Mouse (Mus musculus) adrenal gland, adult 2 months (tissue): ENCODE data around the gene Osbpl10. TPM values are rescaled to one million over a fixed set of nuclear protein-coding genes. Genes with fewer than 3 reads are reported as not detected.

ENCODE experiments used
- DNase-seq: peaks from one replicate; pipeline ENCODE4 v3.0.0; 2021
- polyA plus RNA-seq: library from polyadenylated mRNA; depleted of rRNA; stranded (reverse); fragments of >200 nt; gene quantifications from 2 replicates; pipeline ENCODE4 v1.2.3, GENCODE M21; 2012
- total RNA-seq, 2 experiments: library from RNA; stranded (reverse); gene quantifications; 2 replicates each; pipeline ENCODE4 v1.2.3; 2021

The Osbpl10 gene
- total and polyA plus RNA-seq, 3 experiments: 2.6 to 6.2 (median 4.4) TPM

- DNase-seq: peak; percentile 78
Measured at GRCm38 (mm10) chr9:115088295-115088993, 110.1 kb downstream of the Osbpl10 start.

GRCm38 (mm10) chr9:115089644-115090043 lies 111.3 kb downstream of the Osbpl10 start:
- DNase-seq: no peak

GRCm38 (mm10) chr9:115096481-115096880 lies 118.1 kb downstream of the Osbpl10 start:
- no peak for DNase-seq

GRCm38 (mm10) chr9:115097340-115097739 lies 119.0 kb downstream of the Osbpl10 start:
- DNase-seq: no peak

- no peak for DNase-seq
Measured at GRCm38 (mm10) chr9:115100181-115100915, 122.0 kb downstream of the Osbpl10 start.

GRCm38 (mm10) chr9:115107430-115107829 lies 129.1 kb downstream of the Osbpl10 start:
- DNase-seq: peak; percentile 29

- no peak for DNase-seq
Measured at GRCm38 (mm10) chr9:115110655-115111054, 132.3 kb downstream of the Osbpl10 start.

GRCm38 (mm10) chr9:115117314-115117713 lies 138.9 kb downstream of the Osbpl10 start:
- DNase-seq: no peak

- DNase-seq: peak; percentile 81
Measured at GRCm38 (mm10) chr9:115120276-115120675, 141.9 kb downstream of the Osbpl10 start.

GRCm38 (mm10) chr9:115120678-115121224 lies 142.4 kb downstream of the Osbpl10 start:
- DNase-seq: peak; percentile 75

GRCm38 (mm10) chr9:115127342-115127741 lies 149.0 kb downstream of the Osbpl10 start:
- no peak for DNase-seq

- no peak for DNase-seq
Measured at GRCm38 (mm10) chr9:115133926-115134325, 155.6 kb downstream of the Osbpl10 start.

GRCm38 (mm10) chr9:115134736-115135135 lies 156.4 kb downstream of the Osbpl10 start:
- no peak for DNase-seq

- no peak for DNase-seq
Measured at GRCm38 (mm10) chr9:115135352-115135751, 157.0 kb downstream of the Osbpl10 start.

GRCm38 (mm10) chr9:115137858-115138257 lies 159.5 kb downstream of the Osbpl10 start:
- DNase-seq: no peak

- DNase-seq: no peak
Measured at GRCm38 (mm10) chr9:115139597-115140332, 161.4 kb downstream of the Osbpl10 start.

GRCm38 (mm10) chr9:115147141-115147540 lies 168.8 kb downstream of the Osbpl10 start:
- DNase-seq: no peak

GRCm38 (mm10) chr9:115147586-115148355 lies 169.4 kb downstream of the Osbpl10 start:
- no peak for DNase-seq

- no peak for DNase-seq
Measured at GRCm38 (mm10) chr9:115149011-115149756, 170.8 kb downstream of the Osbpl10 start.

- DNase-seq: peak; percentile 23
Measured at GRCm38 (mm10) chr9:115161591-115161990, 183.2 kb downstream of the Osbpl10 start.

- peak; percentile 64 for DNase-seq
Measured at GRCm38 (mm10) chr9:115163031-115163430, 184.7 kb downstream of the Osbpl10 start.
